Mouse (Mus musculus) central nervous system, embryonic 11.5 days (tissue): ENCODE measurements around the gene Tedc2. TPM values are rescaled to one million over a fixed set of nuclear protein-coding genes. Genes with fewer than 3 reads are reported as not detected.

ENCODE experiments used
- polyA plus RNA-seq: library from polyadenylated mRNA; depleted of rRNA; stranded (reverse); fragments of >200 nt; gene quantifications from 2 replicates; pipeline ENCODE4 v1.2.3, GENCODE M21; 2012; rRNA removed

Gene Tedc2
- polyA plus RNA-seq, result 35.9 and 38.6 TPM in 2 replicates

GRCm38 (mm10) chr17:24220435-24221411, at the start of gene Tedc2:
Tedc2 (minus strand) TSS chr17:24220851.

GRCm38 (mm10) chr17:24251320-24252069, 30.8 kb upstream of the Tedc2 start, which contains the start of gene Ccnf:
Ccnf (minus strand) TSS chr17:24251484.

GRCm38 (mm10) chr17:24209043-24209915, 11.4 kb downstream of the Tedc2 start, which contains the start of gene Ntn3:
Ntn3 (minus strand) TSS chr17:24209531.

GRCm38 (mm10) chr17:24205284-24205888, 15.3 kb downstream of the Tedc2 start, which contains the start of gene Tbc1d24:
Tbc1d24 (minus strand) TSS chr17:24205562.

GRCm38 (mm10) chr17:24169317-24170065, 51.2 kb downstream of the Tedc2 start, which contains the start of gene Atp6v0c:
Atp6v0c (minus strand) TSS chr17:24169702.

Other genes with a start within 250 kb of the Tedc2 start
- 0.05 TPM in 1 of 2 replicates, not detected in the other for gene Prss30, start 240.3 kb downstream of the Tedc2 start, polyA plus RNA-seq
- gene Prss22, start 222.8 kb downstream of the Tedc2 start, polyA plus RNA-seq, result 0.22 and 0.35 TPM in 2 replicates
- gene Prss27, start 182.7 kb downstream of the Tedc2 start, polyA plus RNA-seq, result 0.15 TPM in 1 of 2 replicates, not detected in the other
- 46.7 and 67.8 TPM in 2 replicates for gene Kctd5, start 147.4 kb downstream of the Tedc2 start, polyA plus RNA-seq
- gene Pdpk1, start 69.9 kb downstream of the Tedc2 start, polyA plus RNA-seq, result 16.1 and 22.5 TPM in 2 replicates
- 32.4 and 42.6 TPM in 2 replicates for gene Amdhd2, start 57.1 kb downstream of the Tedc2 start, polyA plus RNA-seq
- gene Atp6v0c, start 51.1 kb downstream of the Tedc2 start, polyA plus RNA-seq, result 302 and 437 TPM in 2 replicates
- gene Tbc1d24, start 15.3 kb downstream of the Tedc2 start, polyA plus RNA-seq, result 20.8 and 26.1 TPM in 2 replicates
- gene Ntn3, start 11.3 kb downstream of the Tedc2 start, polyA plus RNA-seq, result 8.9 and 15.4 TPM in 2 replicates
- gene Ccnf, start 30.6 kb upstream of the Tedc2 start, polyA plus RNA-seq, result 57.5 and 58.4 TPM in 2 replicates
- gene Abca17, start 130.2 kb upstream of the Tedc2 start, polyA plus RNA-seq, result 0.02 and 0.25 TPM in 2 replicates
- gene Abca3, start 131.1 kb upstream of the Tedc2 start, polyA plus RNA-seq, result 12.7 and 15.1 TPM in 2 replicates
- 387 and 433 TPM in 2 replicates for gene Rnps1, start 193.7 kb upstream of the Tedc2 start, polyA plus RNA-seq
- 51.7 and 52.0 TPM in 2 replicates for gene Eci1, start 205.8 kb upstream of the Tedc2 start, polyA plus RNA-seq
- 11.3 and 13.6 TPM in 2 replicates for gene Dnase1l2, start 222.3 kb upstream of the Tedc2 start, polyA plus RNA-seq
- 45.4 and 62.2 TPM in 2 replicates for gene E4f1, start 249.5 kb upstream of the Tedc2 start, polyA plus RNA-seq
- 39.5 and 70.0 TPM in 2 replicates for gene Pgp, start 249.5 kb upstream of the Tedc2 start, polyA plus RNA-seq